Mouse (Mus musculus): ENCODE data around the gene Ctnnb1.

DNA sequence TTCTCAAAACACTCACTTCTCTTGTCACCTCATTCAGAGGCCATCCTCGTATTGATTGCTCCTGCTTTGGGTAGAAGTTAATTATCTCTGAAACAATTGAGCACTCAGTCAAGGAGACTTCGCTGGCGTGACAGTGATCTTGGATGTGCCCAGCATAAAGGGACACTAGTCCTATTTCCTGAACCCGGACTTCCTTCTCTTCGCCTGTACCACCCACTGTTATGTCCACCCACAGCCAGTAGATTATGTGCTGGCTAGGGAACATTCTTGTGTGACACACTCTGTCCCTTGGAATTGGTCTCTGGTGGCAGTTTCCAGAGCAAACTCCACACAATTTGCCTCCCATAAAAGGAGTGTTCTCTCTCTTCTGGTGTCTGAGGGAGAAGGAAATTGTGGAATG lies 32.5 kb upstream of the Ctnnb1 start:
- TF ChIP-seq CTCF (IDR thresholded peaks at IDR 0.05; ENCODE audit: borderline replicate concordance, insufficient read depth, low read depth, low read length) (no peak), POLR2A (IDR thresholded peaks at IDR 0.05; ENCODE audit: borderline replicate concordance, insufficient read depth, low read length) (no peak)
